Mouse (Mus musculus) kidney, postnatal 4 days (tissue): Measurements from ENCODE around the gene Olfr370.
"Not testable (repeated sequence)": the region's sequence is repeated elsewhere in the genome, so short reads cannot be mapped to it uniquely, and the experiment has no call there.

Experiments
- DNase-seq, 2 experiments: peaks; one replicate each; pipeline ENCODE4 v3.0.0; 2021; ENCODE audit warnings: mixed read lengths in 2 of 2

The Olfr370 gene

DNA sequence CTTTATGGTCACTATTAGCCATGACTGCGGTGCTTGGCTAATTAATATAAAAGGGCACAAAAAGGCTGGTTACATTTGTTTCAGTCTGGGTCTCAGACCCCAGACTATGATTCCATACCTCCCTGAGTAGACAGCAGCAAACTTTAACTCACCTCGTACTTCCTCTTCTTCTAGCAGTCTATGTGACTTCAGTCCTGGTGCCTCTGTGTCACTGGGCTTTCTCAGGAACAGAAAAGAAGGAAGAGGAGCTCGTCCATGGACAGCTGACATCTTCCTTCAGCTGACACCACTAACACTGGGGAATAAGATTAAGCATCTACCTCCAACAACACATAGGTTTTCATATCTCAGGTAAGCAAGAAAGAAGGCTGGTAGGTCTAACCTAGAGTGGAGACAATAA lies at the start of gene Olfr370:
Olfr370 (plus strand) TSS at position 45 of the 400 bp plus-strand sequence.
- no peak for DNase-seq

GRCm38 (mm10) chr8:83511696-83512095 lies 23.9 kb upstream of the Olfr370 start:
- DNase-seq = no peak

DNA sequence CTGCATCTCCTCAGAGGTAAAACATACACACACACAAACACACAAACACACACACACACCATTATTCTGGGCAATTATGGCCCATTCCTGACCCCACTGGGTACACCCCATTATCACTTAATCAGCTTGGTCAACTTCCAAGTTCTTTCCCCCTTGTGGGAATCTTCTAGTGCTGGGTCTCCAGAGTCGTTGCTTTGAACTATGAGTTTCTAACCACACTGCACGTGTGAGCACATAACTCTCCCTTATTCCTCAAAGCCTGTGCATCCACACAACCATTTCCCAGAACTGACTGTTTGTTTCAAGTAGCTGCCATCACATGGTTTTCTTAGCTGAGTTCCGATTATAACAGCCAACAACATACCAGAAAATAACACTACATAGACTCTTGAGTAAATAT lies 15.1 kb upstream of the Olfr370 start:
- DNase-seq = no peak

- DNase-seq = not testable (repeated sequence)
Measured at GRCm38 (mm10) chr8:83520907-83521306, 14.7 kb upstream of the Olfr370 start.

DNA sequence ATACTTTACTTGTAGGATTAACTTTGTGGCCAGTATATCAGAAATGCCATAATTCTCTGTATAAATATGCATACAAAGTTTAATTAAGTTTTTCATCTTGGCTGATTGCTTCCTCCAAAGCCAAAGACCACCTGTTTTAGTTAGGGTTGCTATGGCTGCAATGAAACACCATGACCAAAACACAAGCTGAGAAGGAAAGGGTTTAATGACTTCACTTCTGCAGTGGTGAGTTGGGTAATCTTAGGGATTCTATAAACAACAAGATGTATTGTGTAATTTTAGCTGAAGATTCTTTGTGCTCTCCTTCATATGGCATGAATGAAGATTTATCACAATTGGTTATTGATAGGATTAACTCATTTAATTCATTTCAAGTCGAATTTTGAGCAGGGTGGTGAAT lies 14.3 kb upstream of the Olfr370 start:
- DNase-seq = no peak

DNA sequence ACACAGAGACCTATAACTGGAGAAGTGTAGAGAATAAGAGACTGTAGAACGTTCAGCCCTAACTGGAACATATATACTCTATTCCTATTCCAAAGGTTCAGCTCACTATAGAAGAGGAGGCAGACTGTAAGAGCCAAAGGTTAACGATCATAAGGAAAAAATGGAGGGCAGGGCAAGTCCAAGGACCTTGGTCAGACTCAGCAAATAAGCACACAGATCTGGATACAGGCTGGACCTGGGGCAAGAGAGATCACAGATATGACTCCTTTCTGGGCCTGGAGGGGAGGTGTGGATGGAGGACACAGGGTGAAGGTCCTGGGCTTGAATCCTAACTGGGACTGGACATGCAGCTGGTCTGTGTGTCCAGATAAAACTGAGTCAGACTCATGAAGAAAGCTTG lies 778 bp upstream of the Olfr370 start:
- DNase-seq = no peak

- DNase-seq = no peak
Measured at GRCm38 (mm10) chr8:83562669-83563068, 27.1 kb downstream of the Olfr370 start.

- DNase-seq = no peak
Measured at GRCm38 (mm10) chr8:83563246-83563645, 27.7 kb downstream of the Olfr370 start.

DNA sequence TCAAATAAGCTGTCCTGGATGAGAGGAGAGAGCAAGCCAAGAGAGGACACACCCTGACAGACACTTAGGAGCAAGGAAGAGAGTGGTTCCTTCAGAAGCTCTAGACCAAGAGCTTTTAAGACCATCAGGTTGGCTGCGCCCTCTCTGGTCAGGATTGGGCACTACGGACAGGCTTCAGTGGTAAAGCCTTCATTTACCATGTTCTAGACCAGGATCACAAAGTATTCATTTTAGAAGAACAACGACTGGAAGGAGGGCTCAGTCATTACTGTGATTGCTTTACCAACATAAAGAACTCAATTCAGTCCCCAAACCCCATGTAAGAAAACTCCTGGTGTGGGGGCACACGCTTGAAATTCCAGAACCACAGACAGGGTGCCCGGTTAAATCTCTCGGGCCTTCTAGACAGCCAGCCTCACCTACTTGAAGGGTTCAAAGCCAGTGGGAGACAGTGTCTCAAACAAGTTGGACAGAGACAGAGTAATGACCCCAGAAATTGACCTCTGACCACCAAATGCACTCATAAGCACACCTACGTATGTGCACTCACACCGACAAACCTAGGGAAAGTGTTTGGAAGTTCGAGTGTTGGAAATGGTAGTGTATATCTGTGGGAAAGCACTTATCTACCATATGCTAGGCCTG lies 30.3 kb downstream of the Olfr370 start:
- DNase-seq = peak; percentile 54 to 62

GRCm38 (mm10) chr8:83566469-83567395 lies 31.2 kb downstream of the Olfr370 start, which contains the start of gene Ndufb7:
Gene Ndufb7, plus strand, starts transcription at chr8:83566671.
- DNase-seq = peak; percentile 98 to 99

GRCm38 (mm10) chr8:83567668-83568067 lies 32.1 kb downstream of the Olfr370 start:
- no peak for DNase-seq

GRCm38 (mm10) chr8:83568128-83568527 lies 32.5 kb downstream of the Olfr370 start:
- peak in 1 of 2 experiments; percentile 4 for DNase-seq

DNA sequence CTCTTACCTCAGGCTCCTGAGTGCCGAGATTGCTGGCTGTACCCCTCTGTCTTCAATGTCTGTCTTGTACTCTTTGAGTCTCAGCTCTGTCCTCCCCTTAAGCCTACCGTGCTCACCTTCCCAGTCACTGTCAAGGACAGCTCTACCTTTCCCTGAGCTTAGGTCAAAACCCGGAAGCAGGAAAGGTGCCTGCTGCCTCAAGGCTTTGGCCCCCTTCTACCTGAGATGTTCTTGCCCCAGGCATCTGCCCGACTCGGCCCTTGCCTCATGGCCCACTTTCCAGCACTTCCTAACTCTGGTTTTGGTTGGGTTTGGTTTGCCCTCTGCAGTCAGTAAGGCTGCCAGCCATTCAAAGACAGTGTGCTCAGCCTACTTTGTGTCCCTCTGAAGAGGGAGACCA lies 33.2 kb downstream of the Olfr370 start:
- DNase-seq = peak in 1 of 2 experiments; percentile 3

- peak in 1 of 2 experiments; percentile 1 for DNase-seq
Measured at GRCm38 (mm10) chr8:83569165-83569564, 33.6 kb downstream of the Olfr370 start.

- DNase-seq = peak in 1 of 2 experiments; percentile 2
Measured at GRCm38 (mm10) chr8:83570272-83571000, 34.9 kb downstream of the Olfr370 start.

DNA sequence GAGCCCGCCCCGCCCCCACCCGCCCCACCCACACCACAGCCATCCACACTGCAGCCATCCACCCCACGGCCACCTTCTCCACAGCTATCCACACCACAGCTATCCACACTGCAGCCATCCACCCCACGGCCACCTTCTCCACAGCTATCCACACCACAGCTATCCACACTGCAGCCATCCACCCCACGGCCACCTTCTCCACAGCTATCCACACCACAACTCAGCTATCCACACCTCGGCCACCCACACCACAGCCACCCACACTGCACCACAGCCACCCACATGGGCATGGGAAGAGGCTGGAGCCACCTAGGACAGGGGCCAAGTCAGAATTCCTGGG lies 35.4 kb downstream of the Olfr370 start:
- DNase-seq = not testable (repeated sequence)

DNA sequence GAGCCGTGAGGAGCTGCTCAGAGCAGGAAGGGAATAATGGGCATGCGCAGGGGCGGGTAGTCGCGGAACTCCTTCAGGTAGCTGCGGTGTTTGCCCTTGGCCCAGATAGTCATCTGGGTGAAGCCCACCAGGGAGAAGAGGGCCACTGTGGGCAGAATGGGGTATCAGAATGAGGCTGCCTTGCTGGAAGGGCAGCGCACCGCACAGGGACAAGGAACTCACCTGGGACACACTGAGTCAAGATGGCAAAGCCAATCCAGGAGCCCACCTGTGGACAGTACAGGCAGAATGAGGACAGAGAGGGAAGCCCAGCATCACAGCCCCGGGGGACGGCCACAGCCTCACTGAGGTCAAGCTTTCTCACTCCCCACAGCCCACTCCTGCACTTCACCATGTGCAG lies 36.2 kb downstream of the Olfr370 start:
- no peak for DNase-seq

GRCm38 (mm10) chr8:83572246-83572812 lies 36.7 kb downstream of the Olfr370 start:
- peak in 1 of 2 experiments; percentile 19 for DNase-seq

GRCm38 (mm10) chr8:83573140-83573875 lies 37.7 kb downstream of the Olfr370 start:
- DNase-seq = peak; percentile 49 to 62

- DNase-seq = no peak
Measured at GRCm38 (mm10) chr8:83574631-83575315, 39.2 kb downstream of the Olfr370 start.
